Mouse (Mus musculus) right cerebral cortex, adult 18-20 months (tissue): ENCODE results near the gene Tmem94.

Experiments
- DNase-seq: peaks from one replicate; pipeline ENCODE4 v3.0.0; 2022; ENCODE audit warnings: mixed read lengths

Gene Tmem94

GRCm38 (mm10) chr11:115766981-115767380, 1.7 kb downstream of the Tmem94 start:
- no peak for DNase-seq

GRCm38 (mm10) chr11:115768896-115769295, 3.7 kb downstream of the Tmem94 start:
- DNase-seq, result no peak

- no peak for DNase-seq
Observed at GRCm38 (mm10) chr11:115774653-115775052, 9.4 kb downstream of the Tmem94 start.

GRCm38 (mm10) chr11:115775821-115776665, 10.8 kb downstream of the Tmem94 start:
- no peak for DNase-seq

- no peak for DNase-seq
Observed at GRCm38 (mm10) chr11:115776954-115777353, 11.7 kb downstream of the Tmem94 start.

GRCm38 (mm10) chr11:115777487-115778335, 12.5 kb downstream of the Tmem94 start:
- no peak for DNase-seq

GRCm38 (mm10) chr11:115779038-115779571, 13.9 kb downstream of the Tmem94 start:
- peak; percentile 48 for DNase-seq

GRCm38 (mm10) chr11:115780141-115781070, 15.2 kb downstream of the Tmem94 start:
- DNase-seq, result peak; percentile 81

GRCm38 (mm10) chr11:115786473-115786872, 21.2 kb downstream of the Tmem94 start:
- no peak for DNase-seq

- DNase-seq, result no peak
Observed at GRCm38 (mm10) chr11:115789787-115790186, 24.6 kb downstream of the Tmem94 start.

- no peak for DNase-seq
Observed at GRCm38 (mm10) chr11:115791919-115792318, 26.7 kb downstream of the Tmem94 start.

- DNase-seq, result no peak
Observed at GRCm38 (mm10) chr11:115792353-115792752, 27.1 kb downstream of the Tmem94 start.

- DNase-seq, result no peak
Observed at GRCm38 (mm10) chr11:115796898-115797297, 31.7 kb downstream of the Tmem94 start.

- no peak for DNase-seq
Observed at GRCm38 (mm10) chr11:115797665-115798064, 32.4 kb downstream of the Tmem94 start.

GRCm38 (mm10) chr11:115800981-115801380, 35.7 kb downstream of the Tmem94 start:
- no peak for DNase-seq

- no peak for DNase-seq
Observed at GRCm38 (mm10) chr11:115803072-115803709, 38.0 kb downstream of the Tmem94 start.

- no peak for DNase-seq
Observed at GRCm38 (mm10) chr11:115805005-115805404, 39.8 kb downstream of the Tmem94 start.

GRCm38 (mm10) chr11:115806154-115806553, 40.9 kb downstream of the Tmem94 start:
- no peak for DNase-seq

GRCm38 (mm10) chr11:115807306-115807705, 42.1 kb downstream of the Tmem94 start:
- DNase-seq, result no peak

GRCm38 (mm10) chr11:115807971-115808370, 42.7 kb downstream of the Tmem94 start:
- DNase-seq, result no peak

GRCm38 (mm10) chr11:115808696-115809310, 43.6 kb downstream of the Tmem94 start:
- no peak for DNase-seq
